Mouse (Mus musculus): ENCODE measurements around the gene Sftpa1. TPM values are rescaled to one million over a fixed set of nuclear protein-coding genes. Genes with fewer than 3 reads are reported as not detected.

Gene Sftpa1
- total RNA-seq (2023; ENCODE audit: inconsistent age) = not detected in 4 replicates

GRCm38 (mm10) chr14:41131540-41131939, at the start of gene Sftpa1:
Sftpa1 (plus strand) TSS chr14:41131782.

GRCm38 (mm10) chr14:41104853-41105444, 26.6 kb upstream of the Sftpa1 start, which contains the start of gene Mat1a:
Mat1a (plus strand) TSS chr14:41105035.

GRCm38 (mm10) chr14:41151220-41151898, 19.8 kb downstream of the Sftpa1 start, which contains the start of gene Mbl1:
Mbl1 (plus strand) TSS chr14:41151458.

GRCm38 (mm10) chr14:41185059-41185821, 53.7 kb downstream of the Sftpa1 start, which contains the start of gene Sftpd:
Sftpd (minus strand) TSS chr14:41185149.

Other genes starting within 250 kb of the Sftpa1 start
- 4.9 to 8.6 TPM (median 6.7 TPM) in 4 replicates for gene Sh2d4b, start 238.5 kb upstream of the Sftpa1 start, total RNA-seq (2023; ENCODE audit: inconsistent age)
- gene Tspan14, start 165.0 kb upstream of the Sftpa1 start, total RNA-seq (2023; ENCODE audit: inconsistent age) = 57.1 to 64.6 TPM (median 60.5 TPM) in 4 replicates
- gene Fam213a, start 118.0 kb upstream of the Sftpa1 start, total RNA-seq (2023; ENCODE audit: inconsistent age) = 19.3 to 27.7 TPM (median 22.3 TPM) in 4 replicates
- gene Dydc2, start 62.6 kb upstream of the Sftpa1 start, total RNA-seq (2023; ENCODE audit: inconsistent age) = not detected in 4 replicates
- gene Dydc1, start 58.9 kb upstream of the Sftpa1 start, total RNA-seq (2023; ENCODE audit: inconsistent age) = not detected in 4 replicates
- not detected in 4 replicates for gene Mat1a, start 26.7 kb upstream of the Sftpa1 start, total RNA-seq (2023; ENCODE audit: inconsistent age)
- not detected in 4 replicates for gene Mbl1, start 19.7 kb downstream of the Sftpa1 start, total RNA-seq (2023; ENCODE audit: inconsistent age)
- not detected in 4 replicates for gene Sftpd, start 53.4 kb downstream of the Sftpa1 start, total RNA-seq (2023; ENCODE audit: inconsistent age)
- not detected in 4 replicates for gene Gm2832, start 147.0 kb downstream of the Sftpa1 start, total RNA-seq (2023; ENCODE audit: inconsistent age)
- not detected in 4 replicates for gene Gm5798, start 216.8 kb downstream of the Sftpa1 start, total RNA-seq (2023; ENCODE audit: inconsistent age)